Comparison of ENCODE assay signal across 8 mouse cellular contexts in the genomic region with DNA sequence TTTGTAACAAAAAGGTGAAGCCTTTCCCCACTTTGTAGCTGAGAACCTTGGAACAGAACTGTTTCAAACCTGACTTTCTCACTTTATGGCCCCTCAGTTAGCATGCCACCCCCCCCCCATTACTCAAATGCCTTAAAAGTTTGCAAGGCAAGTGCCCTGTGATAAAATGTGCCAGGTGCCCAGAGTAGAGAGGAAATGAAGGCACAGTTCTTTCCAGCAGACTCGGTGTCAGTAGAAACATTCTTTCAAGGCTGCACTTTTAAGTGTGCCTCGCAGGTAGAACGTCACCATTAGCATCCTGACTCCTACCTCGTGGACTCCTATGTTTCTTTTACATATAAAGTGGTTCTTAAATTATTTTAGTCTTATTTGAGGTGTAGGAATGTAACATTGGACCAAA. TPM values are rescaled to one million over a fixed set of nuclear protein-coding genes. Genes with fewer than 3 reads are reported as not detected.
A peak's percentile ranks its signal among the peaks of the same experiment; 100 is the strongest.
DNase-seq lines count a peak whose midpoint lies in the region; ATAC-seq and TF ChIP-seq lines count a peak whose summit lies in the region.

No protein-coding gene starts in this region.

- peaks cover 49% of the 10 kb centered on the region for H3K79me2 ChIP-seq in macrophage (ENCODE audit: inconsistent target)

- peaks cover 15% of the 10 kb centered on the region for H3K4me1 ChIP-seq in heart, embryonic 13.5 days
- H3K4me1 ChIP-seq in ES-Bruce4 (ENCODE audit: control insufficient read depth, insufficient read depth, low read length): no peaks in the 10 kb centered on the region
- peaks cover 11% of the 10 kb centered on the region for H3K4me1 ChIP-seq in heart, postnatal 0 days (ENCODE audit: control insufficient read depth, insufficient read depth)

- H3K27me3 ChIP-seq in heart, embryonic 13.5 days (replicated peaks): no peaks in the 10 kb centered on the region
- H3K27me3 ChIP-seq in ES-Bruce4 (ENCODE audit: control insufficient read depth, insufficient read depth, low read length, poor library complexity, severe bottlenecking): no peaks in the 10 kb centered on the region
- no peaks in the 10 kb centered on the region for H3K27me3 ChIP-seq in heart, postnatal 0 days (ENCODE audit: control insufficient read depth, insufficient read depth, low read length)

- TF ChIP-seq EP300 in ES-Bruce4 (IDR thresholded peaks at IDR 0.05; ENCODE audit: insufficient read depth, low read depth, low read length): no peak
- TF ChIP-seq EP300 in heart, postnatal 0 days (IDR thresholded peaks at IDR 0.05; ENCODE audit: low read depth): no peak

- H3K4me2 ChIP-seq in heart, embryonic 13.5 days: peak overlapping the region; percentile 82
- peak overlapping the region; percentile 93 for H3K4me2 ChIP-seq in heart, postnatal 0 days (ENCODE audit: low read depth, low read length)

- no peak overlapping the region for H3K27ac ChIP-seq in heart, embryonic 13.5 days (replicated peaks)
- H3K27ac ChIP-seq in ES-Bruce4 (ENCODE audit: insufficient read depth, low read length) (no peak overlapping the region), macrophage (no peak overlapping the region)
- H3K27ac ChIP-seq in heart, postnatal 0 days (ENCODE audit: low read depth): no peak overlapping the region

- H3K9ac ChIP-seq in heart, embryonic 13.5 days: peak overlapping the region; percentile 95
- H3K9ac ChIP-seq in ES-Bruce4 (ENCODE audit: low read depth, poor library complexity, severe bottlenecking): peak overlapping the region; percentile 25; the same call in 1 of the 2 replicates
- peak overlapping the region; percentile 96 for H3K9ac ChIP-seq in heart, postnatal 0 days (replicated peaks; ENCODE audit: low read depth, low read length)

- ATAC-seq in heart, embryonic 13.5 days (ENCODE audit: extremely low read depth, insufficient number of reproducible peaks, low FRiP score, low TSS enrichment): no peak
- no peak for ATAC-seq in heart, postnatal 0 days (ENCODE audit: insufficient read depth, low read depth)
- ATAC-seq in activated CD4-positive, CD25-positive, alpha-beta regulatory T cell, adult 4 months: no peak

- WGBS in heart, embryonic 13.5 days: 63% methylated on average over 4 of the region's 4 CpGs
- 52% methylated on average over 4 of the region's 4 CpGs for WGBS in heart, postnatal 0 days
- 38% methylated on average over 4 of the region's 4 CpGs for WGBS in macrophage (ENCODE audit: missing documents)

- no peak for TF ChIP-seq POLR2A in ES-Bruce4 (IDR thresholded peaks at IDR 0.05; ENCODE audit: insufficient read depth, low read length)

- H3K4me3 ChIP-seq in heart, embryonic 13.5 days: peak overlapping the region; percentile 88
- peak overlapping the region; percentile 30 for H3K4me3 ChIP-seq in ES-Bruce4 (ENCODE audit: low read depth, low read length)
- peak overlapping the region; percentile 96 for H3K4me3 ChIP-seq in heart, postnatal 0 days (ENCODE audit: low read depth, low read length)
- H3K4me3 ChIP-seq in macrophage (ENCODE audit: inconsistent target): peak overlapping the region; percentile 52

- no peak for TF ChIP-seq CTCF in ES-Bruce4 (IDR thresholded peaks at IDR 0.05; ENCODE audit: low read depth, low read length)
- no peak for TF ChIP-seq CTCF in heart, postnatal 0 days (IDR thresholded peaks at IDR 0.05; ENCODE audit: low read depth)

- H3K9me3 ChIP-seq in heart, embryonic 13.5 days: no peaks in the 10 kb centered on the region
- no peaks in the 10 kb centered on the region for H3K9me3 ChIP-seq in ES-Bruce4 (replicated peaks; ENCODE audit: control insufficient read depth, insufficient read depth, low read length, poor library complexity, severe bottlenecking)
- H3K9me3 ChIP-seq in heart, postnatal 0 days (replicated peaks; ENCODE audit: control insufficient read depth, low read length): no peaks in the 10 kb centered on the region

- no peak for DNase-seq in heart, adult 9 months (ENCODE audit: low spot score in 2 of 2)
- no peak for DNase-seq in heart, postnatal 0 days (ENCODE audit: low spot score)
- DNase-seq in adrenal gland, adult 18-20 months (ENCODE audit: low spot score in 2 of 2): no peak
- no peak for DNase-seq in frontal cortex, postnatal 25 days (ENCODE audit: low spot score in 2 of 2)

- peaks cover 29% of the 10 kb centered on the region for H3K36me3 ChIP-seq in heart, embryonic 13.5 days
- H3K36me3 ChIP-seq in ES-Bruce4 (ENCODE audit: control insufficient read depth, insufficient read depth, low read length, poor library complexity, severe bottlenecking) (no peaks in the 10 kb centered on the region), macrophage (ENCODE audit: inconsistent target) (peaks cover 19% of the 10 kb centered on the region; the same call in 1 of the 2 replicates)
- H3K36me3 ChIP-seq in heart, postnatal 0 days (replicated peaks; ENCODE audit: control insufficient read depth, insufficient read depth, low read length): peaks cover 20% of the 10 kb centered on the region

RNA-seq across cellular contexts. Expression of gene 4932438A13Rik, which starts 1.0 kb away (rescaled TPM):
- polyA plus RNA-seq in heart, embryonic 13.5 days (2015; fragmentation: Nextera tagmentation; extraction: Ambion mirVana): 26.1 and 28.0 TPM in 2 replicates
- polyA plus RNA-seq in ES-Bruce4 (2011; ENCODE audit: insufficient read depth, insufficient read length, low read depth, missing spikeins) (34.2 and 38.2 TPM in 2 replicates), macrophage (2018) (19.4 to 22.2 TPM (median 20.4 TPM) in 3 replicates)
- 22.7 and 46.6 TPM in 2 replicates for total RNA-seq in heart, postnatal 0 days (2014; rRNA removed; ENCODE audit: low replicate concordance)
- polyA plus RNA-seq in heart, postnatal 0 days (2015; fragmentation: Nextera tagmentation; extraction: Ambion mirVana): 18.1 and 22.3 TPM in 2 replicates
- total RNA-seq in macrophage (2018; cell fraction: chromatin; rRNA removed): 100 to 1,000 TPM; 202 to 566 (median 385) TPM
- total RNA-seq in macrophage (2018; cell fraction: cytosol; rRNA removed): 10 to 100 TPM; 27.8 to 67.7 (median 39.6) TPM
- total RNA-seq in macrophage (2018; cell fraction: nucleus; rRNA removed): 100 to 1,000 TPM; 105 to 331 (median 202) TPM
- 10 to 100 TPM; 36.7 to 38.3 TPM for total RNA-seq in adrenal gland, adult 18-20 months (2021)
- polyA plus RNA-seq in activated CD4-positive, CD25-positive, alpha-beta regulatory T cell, adult 4 months (2017; shearing (Covaris generic)): 10 to 100 TPM; 52.6 to 74.6 TPM

Comparison
In these comparisons a context has a peak if more than half of its experiments do, and no peak if none do; other contexts are left out.
1. H3K4me3 ChIP-seq: peak in every context shown above with its lines; median percentile 96 in heart, postnatal 0 days; 88 in heart, embryonic 13.5 days; 52 in macrophage; 30 in ES-Bruce4.
2. H3K9ac ChIP-seq: peak in every context shown above with its lines; median percentile 96 in heart, postnatal 0 days; 95 in heart, embryonic 13.5 days; 25 in ES-Bruce4.